Mouse (Mus musculus) intestine, embryonic 14.5 days (tissue): ENCODE measurements around the gene Fam186a. TPM values are rescaled to one million over a fixed set of nuclear protein-coding genes. Genes with fewer than 3 reads are reported as not detected.
A peak's percentile ranks its signal among the peaks of the same experiment; 100 is the strongest.
"Not testable (repeated sequence)": the region's sequence is repeated elsewhere in the genome, so short reads cannot be mapped to it uniquely, and the experiment has no call there.

Experiments used
- ATAC-seq: fragments of 200-750 bp; cut with Nextera tagmentation; replicated peaks from 2 replicates; pipeline ENCODE4 v1.8.0; 2017; ENCODE audit warnings: low read depth, moderate number of reproducible peaks, moderate TSS enrichment, moderate library complexity; ENCODE audit not compliant: low FRiP score, low TSS enrichment
- DNase-seq: peaks from one replicate; pipeline ENCODE4 v3.0.0-alpha.2; 2018; ENCODE audit warnings: low spot score
- H3K27ac ChIP-seq: fragments of 300-500 bp; sonication (generic); 2 replicates; pipeline ENCODE4 v1.5.1; 2014; ENCODE audit warnings: low read depth, mild to moderate bottlenecking, control low read depth
- H3K27me3 ChIP-seq: fragments of 300-500 bp; sonication (generic); replicated peaks from 2 replicates; pipeline ENCODE4 v1.6.1; 2014; ENCODE audit warnings: low read length, control low read depth; ENCODE audit not compliant: control insufficient read depth, insufficient read depth
- H3K36me3 ChIP-seq: fragments of 300-500 bp; sonication (generic); 2 replicates; pipeline ENCODE4 v1.6.1; 2014; ENCODE audit warnings: low read length, control low read depth; ENCODE audit not compliant: control insufficient read depth, insufficient read depth
- H3K4me1 ChIP-seq: fragments of 300-500 bp; sonication (generic); replicated peaks from 2 replicates; pipeline ENCODE4 v1.6.1; 2014; ENCODE audit warnings: low read length, control low read depth, mixed read lengths; ENCODE audit not compliant: control insufficient read depth, insufficient read depth
- H3K4me2 ChIP-seq: fragments of 300-500 bp; sonication (generic); 2 replicates; pipeline ENCODE4 v1.6.1; 2014; ENCODE audit warnings: low read length
- H3K4me3 ChIP-seq: fragments of 300-500 bp; sonication (generic); 2 replicates; pipeline ENCODE4 v1.5.1; 2014; ENCODE audit warnings: low read depth, low read length, control low read depth, mixed read lengths
- H3K9ac ChIP-seq: fragments of 300-500 bp; sonication (generic); 2 replicates; pipeline ENCODE4 v1.6.1; 2014; ENCODE audit warnings: mild to moderate bottlenecking, low read length
- H3K9me3 ChIP-seq: fragments of 300-500 bp; sonication (generic); 2 replicates; pipeline ENCODE4 v1.6.1; 2016; ENCODE audit warnings: low read length, control low read depth; ENCODE audit not compliant: control insufficient read depth
- WGBS: fragments of 180-500 bp; shearing (Covaris S2); extraction: QIAGEN DNeasy Blood & Tissue Kit; methylation state at CpG from one replicate; pipeline ENCODE4 v1.1.7; 2014; 5-methylcytosine and 5-hydroxymethylcytosine counted together
- polyA plus RNA-seq: library from polyadenylated mRNA; unstranded; fragments of >200 nt; fragmentation: Nextera tagmentation; extraction: Ambion mirVana; gene quantifications from 2 replicates; pipeline ENCODE4 v1.2.1, GENCODE M21; 2014

Fam186a gene
- polyA plus RNA-seq, 1 experiment from 2014 or later, result 0.01 TPM

DNA sequence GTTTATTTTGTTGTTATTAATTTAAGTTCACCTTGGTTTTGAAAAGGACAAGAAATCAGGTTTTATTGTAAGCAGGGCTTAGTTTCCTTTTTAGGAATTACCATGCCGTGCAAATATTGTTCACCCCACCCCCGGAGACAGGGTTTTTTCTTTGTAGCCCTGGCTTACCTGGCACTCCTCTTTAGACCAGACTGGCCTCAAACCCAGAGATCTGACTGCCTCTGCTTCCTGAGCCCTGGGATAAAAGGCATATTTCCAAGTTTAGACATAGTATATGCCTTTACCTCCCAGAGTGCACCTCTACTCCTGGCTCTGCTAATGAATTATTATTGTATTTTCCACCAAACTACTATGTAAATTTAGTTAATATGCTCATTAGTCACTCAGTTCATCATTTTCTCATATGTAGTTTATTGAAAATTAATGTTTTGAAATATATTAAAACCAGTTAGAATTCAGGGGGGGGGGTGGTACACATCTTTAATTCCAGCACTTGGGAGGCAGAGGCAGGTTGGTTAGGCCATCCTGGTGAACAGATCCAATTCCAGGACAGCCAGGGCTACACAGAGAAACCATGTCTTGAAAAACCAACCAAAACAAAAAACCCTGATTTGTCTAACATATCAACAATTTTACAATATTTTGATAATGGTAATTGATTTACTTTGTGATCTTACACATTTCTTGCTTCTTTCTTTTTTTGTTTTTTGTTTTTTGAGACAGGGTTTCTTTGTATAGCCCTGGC is 7.8 kb upstream of the Fam186a start:
- no peak for DNase-seq
- no peak overlapping the region for H3K27ac ChIP-seq

DNA sequence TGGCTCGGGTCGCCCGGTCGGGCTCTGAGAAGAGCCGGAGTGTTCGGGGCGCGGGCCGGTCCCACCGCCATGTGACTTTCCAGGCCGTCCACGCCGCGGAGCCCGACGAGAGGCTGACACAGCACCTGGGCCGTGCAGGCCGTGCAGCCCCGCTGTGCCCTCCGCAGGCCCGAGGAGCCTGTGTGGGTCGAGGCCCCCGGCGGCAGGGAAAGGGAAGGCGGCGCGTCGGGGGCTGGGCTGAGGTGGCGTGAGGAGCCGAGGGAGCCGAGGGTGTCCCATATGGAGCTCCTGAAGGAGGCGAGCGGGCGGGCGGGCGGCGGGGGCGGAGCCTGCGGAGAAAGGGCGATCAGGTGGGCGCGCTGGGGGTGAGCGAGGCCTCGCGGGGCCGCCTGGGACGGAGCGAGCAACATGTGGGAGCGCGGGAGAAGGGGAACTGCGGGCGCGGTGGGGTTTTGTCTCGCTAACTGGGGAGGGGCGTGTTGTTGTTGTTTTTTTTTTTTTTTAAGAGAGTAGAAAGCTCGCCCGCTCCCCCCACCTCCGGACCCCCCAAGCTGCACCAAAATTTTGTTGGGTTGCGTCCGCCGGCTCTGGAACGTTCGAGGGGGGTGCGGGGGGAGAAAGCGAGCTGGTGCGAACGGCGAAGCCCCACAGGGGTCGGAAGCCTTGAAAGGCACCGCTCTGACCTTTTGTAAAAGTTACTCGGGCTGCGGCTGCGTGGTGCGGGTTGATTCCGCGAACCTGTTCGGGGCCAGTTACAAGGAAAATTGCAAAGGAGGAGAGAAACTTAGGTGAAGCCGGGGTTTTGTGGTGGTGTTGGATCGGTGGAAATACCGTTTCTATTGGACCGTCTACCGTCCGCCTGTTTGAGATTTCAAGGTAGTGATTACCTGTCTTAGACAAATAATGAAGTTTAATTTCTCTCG is 6.4 kb upstream of the Fam186a start:
- no peaks in the 10 kb centered on the region for H3K36me3 ChIP-seq
- WGBS, result under 1% methylated on average over 83 of the region's 84 CpGs
- H3K9me3 ChIP-seq, result no peaks in the 10 kb centered on the region
- H3K4me3 ChIP-seq, result peak overlapping the region; percentile 85
- peak overlapping the region; percentile 73 for H3K9ac ChIP-seq
- ATAC-seq (peak; percentile 85), DNase-seq (peak; percentile 97)
- peak overlapping the region; percentile 64 for H3K4me2 ChIP-seq
- peak overlapping the region; percentile 91 for H3K27ac ChIP-seq
- no peaks in the 10 kb centered on the region for H3K27me3 ChIP-seq
- H3K4me1 ChIP-seq, result 0 out of 2 replicates have a peak, but pooled peaks cover 4% of the 10 kb centered on the region

More for the DNA sequence above, 7.8 kb upstream of the Fam186a start:
- ATAC-seq, result no peak
- no peak overlapping the region for H3K9ac ChIP-seq
- H3K36me3 ChIP-seq, result no peaks in the 10 kb centered on the region
- peak overlapping the region; percentile 64 for H3K4me2 ChIP-seq
- peak overlapping the region; percentile 85; the same call in 1 of the 2 replicates for H3K4me3 ChIP-seq
- H3K27me3 ChIP-seq, result no peaks in the 10 kb centered on the region
- WGBS, result 73% methylated on average over 2 of the region's 2 CpGs
- H3K9me3 ChIP-seq, result no peaks in the 10 kb centered on the region
- 0 out of 2 replicates have a peak, but pooled peaks cover 4% of the 10 kb centered on the region for H3K4me1 ChIP-seq

DNA sequence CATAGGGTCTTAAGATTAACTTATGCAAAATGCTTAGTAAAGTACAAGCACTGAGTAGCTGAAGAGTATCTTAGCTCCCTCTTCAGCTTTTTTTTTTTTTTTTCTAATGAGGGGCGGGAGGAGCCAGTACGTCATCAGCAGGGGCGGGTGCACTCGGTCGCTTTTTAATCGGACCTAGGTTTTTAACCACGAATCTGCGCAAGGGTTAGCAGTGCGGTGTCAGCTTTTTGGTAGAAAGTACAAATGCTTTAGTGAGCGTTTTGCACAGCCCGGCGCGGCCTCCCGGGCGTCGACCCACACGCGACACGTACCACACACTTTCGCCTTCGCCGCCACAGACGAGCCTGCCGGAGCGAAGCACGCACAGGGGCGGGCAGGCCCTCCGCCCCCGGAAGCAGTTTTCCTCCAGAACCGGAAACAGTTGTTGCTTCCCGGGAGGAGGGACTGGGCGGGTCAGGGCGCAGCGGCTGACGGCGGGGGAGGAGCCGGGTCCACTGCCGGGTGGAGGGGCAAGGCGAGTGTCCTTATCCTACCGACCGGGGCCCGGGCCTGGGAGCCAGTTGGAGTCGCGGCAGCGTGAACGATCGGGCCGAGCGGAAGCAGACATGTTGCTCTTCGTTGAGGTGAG is 5.6 kb upstream of the Fam186a start:
- WGBS, result under 1% methylated on average over 50 of the region's 50 CpGs
- Histone ChIP-seq H3K4me1 (0 out of 2 replicates have a peak, but pooled peaks cover 4% of the 10 kb centered on the region), H3K27ac (peak overlapping the region; percentile 91), H3K9ac (peak overlapping the region; percentile 73), H3K36me3 (no peaks in the 10 kb centered on the region), H3K27me3 (no peaks in the 10 kb centered on the region), H3K4me3 (peak overlapping the region; percentile 85), H3K4me2 (peak overlapping the region; percentile 64), H3K9me3 (no peaks in the 10 kb centered on the region)
- DNase-seq, result peak; percentile 98
- ATAC-seq, result peak; percentile 96

DNA sequence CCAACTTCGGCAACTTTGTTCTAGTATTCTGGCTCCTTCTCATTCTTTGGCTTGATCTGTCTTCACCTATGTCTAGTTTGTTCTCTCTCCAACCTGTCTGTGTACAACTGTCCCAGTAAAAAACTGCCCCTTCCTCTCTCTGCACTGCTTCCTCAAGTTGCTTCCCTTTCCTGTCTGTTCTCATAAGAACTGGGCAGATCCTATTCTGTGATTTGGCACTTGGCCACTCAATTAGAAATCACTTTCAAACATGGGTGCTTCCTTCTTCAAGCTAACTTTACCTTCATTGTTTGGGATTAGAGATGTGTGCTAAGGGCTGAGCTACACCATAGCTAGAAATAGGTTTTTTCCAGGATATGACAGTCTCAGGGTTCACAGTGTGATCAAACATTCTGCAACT is 3.7 kb upstream of the Fam186a start:
- no peak overlapping the region for H3K4me3 ChIP-seq
- no peaks in the 10 kb centered on the region for H3K27me3 ChIP-seq
- H3K4me1 ChIP-seq, result 0 out of 2 replicates have a peak, but pooled peaks cover 4% of the 10 kb centered on the region
- H3K4me2 ChIP-seq, result no peak overlapping the region
- no peak for ATAC-seq
- no peak overlapping the region for H3K27ac ChIP-seq
- WGBS, result 85% methylated on average over 1 of the region's 1 CpGs
- H3K9me3 ChIP-seq, result no peaks in the 10 kb centered on the region
- DNase-seq, result peak; percentile 36
- H3K9ac ChIP-seq, result no peak overlapping the region
- H3K36me3 ChIP-seq, result no peaks in the 10 kb centered on the region

DNA sequence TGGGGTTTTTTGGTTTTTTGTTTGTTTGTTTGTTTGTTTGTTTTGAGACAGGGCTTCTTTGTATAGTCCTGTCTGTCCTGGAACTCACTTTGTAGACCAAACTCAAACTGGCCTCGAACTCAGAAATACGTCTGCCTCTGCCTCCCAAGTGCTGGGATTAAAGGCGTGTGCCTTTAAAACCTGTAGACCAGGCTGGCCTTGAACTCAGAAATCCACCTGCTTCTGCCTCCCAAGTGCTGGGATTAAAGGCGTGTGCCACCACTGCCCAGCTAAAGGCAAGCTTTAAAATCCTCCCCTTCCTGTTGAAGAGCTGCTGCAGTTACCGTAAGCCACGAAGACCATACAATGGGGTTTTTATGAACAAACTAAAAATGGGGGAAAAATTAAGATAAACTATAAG is 2.9 kb upstream of the Fam186a start, which contains the start of gene Larp4:
Gene Larp4 (plus strand): TSS at position 301 of the 400 bp plus-strand sequence.
- not testable (repeated sequence) for DNase-seq, H3K9me3 ChIP-seq, H3K9ac ChIP-seq, H3K36me3 ChIP-seq, H3K4me1 ChIP-seq, H3K27me3 ChIP-seq, H3K4me2 ChIP-seq, H3K27ac ChIP-seq, ATAC-seq, H3K4me3 ChIP-seq
- WGBS, result 89% methylated on average over 6 of the region's 6 CpGs

DNA sequence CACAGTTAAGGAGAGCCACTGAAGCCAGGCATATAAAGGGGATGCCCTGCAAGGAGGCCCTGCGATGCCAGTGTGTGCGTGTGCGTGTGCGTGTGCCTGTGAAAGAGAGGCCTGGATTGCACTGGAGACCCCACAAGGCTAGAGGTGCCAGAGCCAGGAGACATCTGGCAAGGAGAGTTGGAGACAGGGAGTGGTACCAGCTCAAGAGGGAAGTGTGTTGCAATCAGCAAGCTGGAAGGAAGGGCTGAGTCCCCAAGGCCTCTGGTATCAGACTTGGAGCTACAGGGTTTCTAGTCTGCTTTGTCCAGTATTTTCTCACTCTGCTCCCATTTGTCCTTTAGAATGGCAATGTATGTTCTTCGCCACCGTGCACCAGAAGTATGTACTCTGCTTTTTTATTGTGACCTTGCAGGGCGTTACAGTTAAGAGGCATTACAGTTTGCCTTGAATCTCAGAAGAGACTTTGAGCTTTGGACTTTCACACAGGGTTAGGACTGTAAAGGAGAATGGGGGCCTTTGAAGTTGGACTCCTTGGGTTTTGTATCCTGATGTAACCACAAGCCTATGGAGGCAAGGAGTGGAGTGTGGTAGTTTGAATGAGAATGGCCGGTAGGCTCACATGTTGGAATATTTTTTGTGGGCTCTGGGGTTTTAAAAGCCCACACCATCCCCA is 1.6 kb downstream of the Fam186a start:
- no peaks in the 10 kb centered on the region for H3K4me1 ChIP-seq
- ATAC-seq (0 out of 2 replicates have a peak, but pooled peaks have one; percentile 43), DNase-seq (no peak)
- no peaks in the 10 kb centered on the region for H3K36me3 ChIP-seq
- H3K9ac ChIP-seq, result no peak overlapping the region
- no peak overlapping the region for H3K4me2 ChIP-seq
- H3K4me3 ChIP-seq, result no peak overlapping the region
- 86% methylated on average over 8 of the region's 8 CpGs for WGBS
- no peak overlapping the region for H3K27ac ChIP-seq
- H3K27me3 ChIP-seq, result no peaks in the 10 kb centered on the region
- H3K9me3 ChIP-seq, result no peaks in the 10 kb centered on the region

DNA sequence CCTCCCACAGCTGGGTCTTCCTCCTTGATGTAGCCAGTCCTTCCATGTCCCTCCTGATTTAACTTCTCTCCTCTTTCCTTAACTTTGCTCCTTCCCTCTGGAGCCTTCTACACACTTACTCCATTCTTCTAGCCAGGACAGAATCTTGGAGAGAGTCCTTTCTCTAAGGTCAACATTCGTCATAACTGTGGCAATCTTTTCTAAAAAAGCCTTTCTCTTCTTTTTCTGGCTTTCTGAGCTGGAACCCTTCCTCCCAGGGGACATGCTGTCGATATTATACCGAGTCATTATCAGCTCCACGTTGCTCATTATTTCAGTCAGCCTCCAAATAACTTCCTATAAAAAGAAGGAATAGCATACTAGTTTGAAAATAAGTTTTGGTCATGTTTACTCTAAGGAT is 11.5 kb downstream of the Fam186a start:
- no peak overlapping the region for H3K4me3 ChIP-seq
- WGBS, result 80% methylated on average over 4 of the region's 4 CpGs
- H3K27me3 ChIP-seq, result no peaks in the 10 kb centered on the region
- no peaks in the 10 kb centered on the region for H3K36me3 ChIP-seq
- no peaks in the 10 kb centered on the region for H3K4me1 ChIP-seq
- H3K9me3 ChIP-seq, result no peaks in the 10 kb centered on the region
- DNase-seq (no peak), ATAC-seq (no peak)
- no peak overlapping the region for H3K27ac ChIP-seq
- H3K9ac ChIP-seq, result no peak overlapping the region
- no peak overlapping the region for H3K4me2 ChIP-seq
